Mouse (Mus musculus) spleen, adult 2 months (tissue): Measurements from ENCODE around the gene C3ar1. TPM values are rescaled to one million over a fixed set of nuclear protein-coding genes. Genes with fewer than 3 reads are reported as not detected.

ENCODE experiments used
- DNase-seq, 2 experiments: peaks; one replicate each; pipeline versions ENCODE4 v3.0.0 to v3.0.0-alpha.2; 2012 to 2021; ENCODE audit warnings: low spot score in 2 of 2, low read depth in 1 of 2
- H3K27ac ChIP-seq: fragments of 200-500 bp; 2 replicates; pipeline ENCODE4 v1.5.1; 2012; ENCODE audit warnings: low read length, inconsistent platforms; ENCODE audit not compliant: insufficient read depth
- H3K27me3 ChIP-seq: fragments of 200-500 bp; 2 replicates; pipeline ENCODE4 v1.6.1; 2012; ENCODE audit warnings: mild to moderate bottlenecking, moderate library complexity, low read length, inconsistent platforms; ENCODE audit not compliant: control insufficient read depth, insufficient read depth
- H3K36me3 ChIP-seq: fragments of 200-500 bp; 2 replicates; pipeline ENCODE4 v1.6.1; 2012; ENCODE audit warnings: mild to moderate bottlenecking, low read length, inconsistent platforms; ENCODE audit not compliant: control insufficient read depth, insufficient read depth
- H3K4me1 ChIP-seq: fragments of 200-500 bp; 2 replicates; pipeline ENCODE4 v1.6.1; 2011; ENCODE audit warnings: inconsistent platforms; ENCODE audit not compliant: control insufficient read depth, insufficient read depth, insufficient read length
- H3K4me3 ChIP-seq: fragments of 200-500 bp; 2 replicates; pipeline ENCODE4 v1.5.1; 2011; ENCODE audit warnings: mild to moderate bottlenecking, inconsistent platforms; ENCODE audit not compliant: insufficient read depth, insufficient read length; ENCODE audit errors: extremely low read depth
- CTCF ChIP-seq: fragments of 200-500 bp; IDR thresholded peaks from 2 replicates; pipeline ENCODE4 v1.5.1; 2011; ENCODE audit warnings: mild to moderate bottlenecking, inconsistent platforms; ENCODE audit not compliant: insufficient read depth, insufficient read length, insufficient replicate concordance; ENCODE audit errors: extremely low read depth
- POLR2A ChIP-seq: fragments of 200-500 bp; IDR thresholded peaks from 2 replicates; pipeline ENCODE4 v1.6.1; 2011; ENCODE audit warnings: low read depth, low read length, inconsistent platforms
- WGBS: fragments of 180-500 bp; shearing (Covaris S2); methylation state at CpG from one replicate; pipeline ENCODE4 v1.1.7; 2018; 5-methylcytosine and 5-hydroxymethylcytosine counted together
- polyA plus RNA-seq: library from polyadenylated mRNA; depleted of rRNA; stranded (reverse); fragments of >200 nt; gene quantifications from 2 replicates; pipeline ENCODE4 v1.2.3, GENCODE M21; 2012

C3ar1 gene
- polyA plus RNA-seq, 1 experiment = 0.33 TPM

DNA sequence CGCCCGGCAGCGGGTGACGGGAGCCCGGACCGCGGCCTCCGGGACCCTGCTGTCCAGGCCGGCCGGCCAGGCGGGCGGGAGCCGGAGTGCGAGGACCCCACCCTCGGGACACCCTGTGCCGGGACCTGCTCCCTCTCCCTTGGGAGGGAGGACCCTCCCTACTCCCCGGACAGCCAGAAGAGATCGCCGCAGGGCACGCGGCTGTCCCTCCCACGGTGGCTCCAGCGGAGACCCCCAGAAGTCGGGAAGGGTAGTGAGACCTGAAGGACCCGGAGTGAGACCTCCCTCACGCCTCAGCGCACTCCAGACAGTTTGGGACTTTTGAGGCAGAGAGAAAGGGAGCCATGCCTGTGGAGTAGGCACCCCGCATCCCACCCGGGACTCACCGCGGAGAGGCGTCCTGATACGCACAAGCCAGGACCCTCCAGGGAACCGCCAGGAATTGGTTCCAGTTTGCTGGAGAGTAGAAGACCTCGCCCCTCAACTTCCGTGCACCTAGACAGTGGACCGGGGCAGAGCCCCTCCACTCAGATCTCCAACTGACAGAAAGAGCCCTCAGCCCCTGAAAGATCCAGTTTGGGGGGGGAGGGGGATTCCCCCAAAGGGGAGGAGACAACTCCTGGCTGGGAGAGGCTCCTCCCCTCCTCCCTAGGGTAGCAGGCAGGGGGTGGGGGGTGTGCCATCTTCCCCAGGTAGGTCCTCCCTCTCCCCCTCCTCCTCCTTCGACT, 35.7 kb downstream of the C3ar1 start:
- Histone ChIP-seq H3K27me3 (no peaks in the 10 kb centered on the region), H3K4me3 (peak overlapping the region; percentile 92), H3K36me3 (no peaks in the 10 kb centered on the region), H3K27ac (peak overlapping the region; percentile 82), H3K4me1 (peaks cover 10% of the 10 kb centered on the region; the same call in 1 of the 2 replicates)
- WGBS = under 1% methylated on average over 30 of the region's 38 CpGs
- peak in 1 of 2 experiments; percentile 24 for DNase-seq
- TF ChIP-seq POLR2A (no peak), CTCF (no peak)

DNA sequence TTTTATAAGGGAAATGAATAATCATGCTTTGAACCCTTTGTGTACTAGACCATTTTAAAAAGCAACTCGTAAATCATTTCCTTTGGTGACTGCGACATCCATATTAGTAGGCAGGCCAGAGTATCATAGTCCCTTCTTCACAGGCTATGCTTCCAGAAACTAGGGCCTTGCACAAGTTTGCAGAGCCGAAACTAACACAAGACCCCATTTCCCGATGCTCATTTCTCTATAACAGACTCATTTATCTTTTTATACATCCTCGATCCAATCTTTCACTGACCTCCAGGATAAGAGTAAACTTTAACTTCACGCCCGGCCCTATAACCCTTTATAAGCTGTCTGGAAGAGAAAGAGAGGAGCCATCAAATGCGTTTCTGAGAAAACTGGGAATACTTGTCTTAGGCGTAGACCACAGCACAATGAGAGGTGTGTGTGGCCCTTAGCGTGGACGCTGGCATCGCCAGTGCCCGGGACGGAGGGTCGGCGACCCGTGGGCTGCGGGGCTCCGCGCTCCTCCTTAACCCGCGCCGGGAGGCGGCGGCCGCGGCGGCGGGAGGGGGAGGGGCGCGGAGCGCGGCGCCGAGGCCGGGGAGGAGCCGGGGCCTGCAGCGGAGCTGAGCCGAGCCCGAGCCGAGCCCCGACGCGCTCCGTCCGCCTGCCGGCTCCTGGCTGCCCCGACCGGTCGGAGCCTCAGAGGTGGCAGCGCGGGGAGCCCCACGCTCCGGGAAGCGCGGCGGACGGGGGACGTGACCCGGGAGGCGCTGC, 36.5 kb downstream of the C3ar1 start, which contains the start of gene Foxj2:
Gene Foxj2, plus strand, starts transcription at position 609 of the 765 bp plus-strand sequence.
- Histone ChIP-seq H3K27ac (peak within 1 kb of the TSS; percentile 82), H3K36me3 (no peaks in the 10 kb centered on the region), H3K4me1 (peaks cover 10% of the 10 kb centered on the region; the same call in 1 of the 2 replicates), H3K4me3 (peak within 1 kb of the TSS; percentile 92), H3K27me3 (no peaks in the 10 kb centered on the region)
- peak in 1 of 2 experiments; percentile 66 for DNase-seq
- TF ChIP-seq POLR2A (no peak), CTCF (no peak)
- 4% methylated on average over 55 of the region's 61 CpGs for WGBS

GRCm38 (mm10) chr6:122813640-122814039, 42.3 kb downstream of the C3ar1 start:
- WGBS = 95% methylated on average over 4 of the region's 4 CpGs
- Histone ChIP-seq H3K4me1 (peaks cover 7% of the 10 kb centered on the region; the same call in 1 of the 2 replicates), H3K36me3 (no peaks in the 10 kb centered on the region), H3K4me3 (no peak overlapping the region), H3K27ac (no peak overlapping the region), H3K27me3 (no peaks in the 10 kb centered on the region)
- no peak for TF ChIP-seq POLR2A
- TF ChIP-seq CTCF = no peak
- DNase-seq = no peak

DNA sequence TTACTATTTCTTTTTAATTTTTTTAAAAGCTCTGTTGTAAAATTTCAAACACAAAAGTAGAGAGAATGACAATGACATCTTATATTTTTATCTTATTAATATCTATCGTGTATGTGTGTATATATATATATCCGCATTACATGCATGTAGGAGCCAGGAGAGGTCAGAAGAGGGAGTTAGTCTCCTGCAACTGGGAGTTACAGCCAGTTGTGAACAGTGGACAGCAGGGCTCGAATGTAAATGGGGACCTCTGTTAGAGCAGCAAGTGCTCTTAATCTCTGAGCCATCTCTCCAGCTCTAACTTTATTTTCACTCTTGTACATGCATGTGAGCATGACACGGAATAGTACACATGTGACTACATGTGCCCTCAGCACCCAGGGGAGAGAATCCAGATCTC, 43.2 kb downstream of the C3ar1 start:
- H3K36me3 ChIP-seq = no peaks in the 10 kb centered on the region
- H3K27me3 ChIP-seq = no peaks in the 10 kb centered on the region
- H3K4me1 ChIP-seq = peaks cover 7% of the 10 kb centered on the region; the same call in 1 of the 2 replicates
- 91% methylated on average over 4 of the region's 4 CpGs for WGBS
- no peak for DNase-seq
- no peak overlapping the region for H3K27ac ChIP-seq
- TF ChIP-seq POLR2A (no peak), CTCF (no peak)
- H3K4me3 ChIP-seq = no peak overlapping the region

GRCm38 (mm10) chr6:122811771-122812600, 44.0 kb downstream of the C3ar1 start:
- Histone ChIP-seq H3K27ac (peak overlapping the region; percentile 100), H3K4me1 (peaks cover 7% of the 10 kb centered on the region; the same call in 1 of the 2 replicates), H3K36me3 (no peaks in the 10 kb centered on the region), H3K4me3 (peak overlapping the region; percentile 5; the same call in 1 of the 2 replicates), H3K27me3 (no peaks in the 10 kb centered on the region)
- TF ChIP-seq CTCF (no peak), POLR2A (no peak)
- 40% methylated on average over 16 of the region's 16 CpGs for WGBS
- peak; percentile 39 to 69 for DNase-seq

DNA sequence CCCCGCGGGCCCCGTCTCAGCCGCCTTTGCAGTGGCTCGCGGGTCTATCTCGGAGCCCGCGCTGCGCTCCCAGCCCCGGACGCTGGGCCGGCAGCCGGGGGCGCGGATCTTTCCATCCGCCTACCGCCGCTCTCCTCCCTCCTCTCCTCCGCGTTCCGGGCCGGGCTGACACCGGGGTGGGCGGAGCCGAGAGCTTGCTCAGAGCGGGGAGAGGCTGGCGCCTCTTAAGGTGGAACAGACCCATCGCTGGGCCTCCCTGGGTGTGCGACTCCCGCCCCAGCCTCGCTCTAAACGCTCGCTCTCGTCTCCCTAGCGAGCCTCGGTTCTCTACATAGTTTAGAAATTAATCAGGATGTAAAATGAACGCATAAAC, 44.7 kb downstream of the C3ar1 start:
- Histone ChIP-seq H3K27me3 (no peaks in the 10 kb centered on the region), H3K27ac (peak overlapping the region; percentile 100), H3K4me1 (peaks cover 7% of the 10 kb centered on the region; the same call in 1 of the 2 replicates), H3K4me3 (peak overlapping the region; percentile 77), H3K36me3 (no peaks in the 10 kb centered on the region)
- WGBS = 1% methylated on average over 38 of the region's 38 CpGs
- DNase-seq = peak; percentile 87 to 95
- TF ChIP-seq POLR2A (peak; percentile 27), CTCF (no peak)
